Mouse (Mus musculus) left cerebral cortex, postnatal 4 days (tissue): ENCODE data around the gene Gm16485. TPM values are rescaled to one million over a fixed set of nuclear protein-coding genes. Genes with fewer than 3 reads are reported as not detected.

Experiments used
- DNase-seq: peaks from one replicate; pipeline ENCODE4 v3.0.0-alpha.2; 2022
- intact Hi-C: fragments of 180-260 bp; cut with DNase I; formaldehyde crosslinking; loops from one replicate; pipeline ENCODE4 v1.15.1; 2025
- total RNA-seq, 2 experiments: library from RNA; stranded (reverse); gene quantifications; 2 replicates each; pipeline ENCODE4 v1.2.3; 2021

The Gm16485 gene
- 1 to 10 TPM; 2.1 to 2.6 TPM for total RNA-seq

GRCm38 (mm10) chr9:8971491-8971890 lies at the start of gene Gm16485:
Gene Gm16485 (plus strand): TSS chr9:8971791.
- DNase-seq: no peak
- intact Hi-C loops: no loop called here

- intact Hi-C loops: no loop called here
- DNase-seq: no peak
Measured at GRCm38 (mm10) chr9:8927561-8927960, 44.0 kb upstream of the Gm16485 start.

- intact Hi-C loops: no loop called here
- DNase-seq: no peak
Measured at GRCm38 (mm10) chr9:8937753-8938152, 33.8 kb upstream of the Gm16485 start.

DNA sequence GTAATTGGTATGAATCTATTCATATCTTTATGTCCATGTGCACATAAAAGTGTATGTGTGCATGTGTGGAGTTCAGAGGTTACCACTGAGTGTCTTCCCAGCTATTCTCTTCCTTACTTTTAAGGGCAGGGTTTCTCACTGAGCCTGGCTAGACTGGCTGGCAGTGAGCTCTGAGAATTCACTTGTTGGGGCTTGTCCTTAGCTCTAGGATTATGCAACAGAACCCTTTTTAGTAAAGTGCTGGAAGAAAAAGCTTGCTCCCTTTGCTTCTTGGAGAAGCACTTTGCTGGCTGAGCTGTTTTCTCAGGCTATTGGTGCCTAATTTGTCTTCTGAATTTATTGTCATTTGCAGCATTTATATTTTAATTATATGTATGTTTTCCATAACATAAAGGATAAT lies 18.3 kb upstream of the Gm16485 start:
- intact Hi-C loops: no loop called here
- DNase-seq: no peak

- DNase-seq: peak; percentile 34
- intact Hi-C loops: loop anchor here (10.0 kb wide), 1 partner anchor 260 kb away; no protein-coding TSS in a partner anchor
Measured at GRCm38 (mm10) chr9:8964512-8965133, 7.0 kb upstream of the Gm16485 start.

DNA sequence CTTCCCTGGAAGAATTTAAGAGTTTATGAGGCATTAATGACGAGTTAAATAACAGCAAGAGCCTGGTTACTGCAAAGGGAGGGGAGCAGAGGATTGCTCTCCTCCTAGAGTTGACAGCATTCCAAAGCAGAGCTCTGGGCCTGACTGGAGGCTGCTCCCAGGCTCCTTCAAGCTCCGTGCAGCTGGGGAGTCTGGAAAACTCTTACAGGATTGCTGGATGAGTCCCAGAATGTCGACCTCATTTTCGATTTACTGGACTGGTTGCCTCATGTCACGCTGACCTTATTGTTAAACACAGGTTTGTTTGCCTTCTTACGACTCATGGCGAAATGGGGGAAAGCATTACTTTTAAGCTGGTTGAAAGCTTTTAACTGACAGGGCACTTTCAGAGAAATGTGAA lies 1.4 kb upstream of the Gm16485 start:
- DNase-seq: no peak
- intact Hi-C loops: no loop called here

DNA sequence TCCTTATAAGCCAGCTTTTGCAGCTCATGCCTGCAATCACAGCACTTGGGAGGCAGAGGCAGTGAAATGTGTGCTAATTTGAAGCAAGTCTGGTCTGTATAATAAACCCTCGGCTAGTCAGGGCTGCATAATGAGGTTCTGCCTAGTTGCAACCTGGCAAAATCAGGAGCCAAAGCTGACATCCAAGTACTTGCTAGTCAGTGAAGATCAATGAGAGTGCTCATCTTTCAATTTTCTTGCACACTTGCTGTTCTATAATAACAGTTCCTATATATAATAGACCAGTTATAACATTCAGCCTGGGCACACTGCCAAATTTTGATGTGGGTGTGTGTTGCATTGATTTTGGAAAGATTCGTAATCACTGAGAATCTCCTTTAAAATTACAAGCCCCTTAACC lies 6.2 kb downstream of the Gm16485 start:
- no peak for DNase-seq
- intact Hi-C loops: no loop called here

DNA sequence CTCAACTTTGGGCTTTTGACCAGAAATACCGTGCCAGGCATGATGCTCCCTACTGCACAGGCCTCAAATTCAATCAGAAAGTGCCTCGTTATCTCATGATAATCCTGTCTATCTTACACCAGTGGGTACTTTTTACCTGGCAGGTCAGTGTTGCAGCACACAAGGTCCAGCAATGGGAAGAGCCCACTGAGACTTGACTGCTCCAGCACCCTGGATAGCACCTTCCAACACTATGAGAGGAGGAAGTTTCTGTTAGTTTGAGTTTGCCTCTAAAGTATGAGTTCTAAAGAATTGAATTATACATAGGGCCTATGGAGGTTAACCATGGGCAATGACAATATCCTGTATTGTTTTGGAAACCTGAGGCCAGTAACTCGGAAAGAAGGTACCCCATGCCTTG lies 10.7 kb downstream of the Gm16485 start:
- intact Hi-C loops: no loop called here
- DNase-seq: no peak

DNA sequence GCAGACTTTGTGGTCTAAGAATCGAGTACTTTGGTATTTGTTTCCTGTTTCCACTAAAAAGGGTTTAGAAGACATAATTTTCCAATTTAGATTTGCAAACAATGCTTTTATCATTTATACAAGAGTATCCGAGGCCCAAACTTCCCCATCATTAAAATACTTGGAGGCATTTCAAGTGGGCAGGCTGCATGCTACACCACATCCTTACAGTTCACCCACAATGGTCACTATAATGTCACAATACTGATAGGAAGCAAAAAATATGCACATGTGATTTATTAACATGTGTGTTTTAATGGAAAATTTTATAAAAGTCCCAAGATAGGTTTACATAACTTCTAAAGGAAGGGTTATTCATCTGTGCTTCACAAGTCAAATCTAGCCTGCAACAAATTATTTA lies 24.9 kb downstream of the Gm16485 start:
- DNase-seq: no peak
- intact Hi-C loops: no loop called here

GRCm38 (mm10) chr9:9001170-9001569 lies 29.6 kb downstream of the Gm16485 start:
- intact Hi-C loops: no loop called here
- no peak for DNase-seq

DNA sequence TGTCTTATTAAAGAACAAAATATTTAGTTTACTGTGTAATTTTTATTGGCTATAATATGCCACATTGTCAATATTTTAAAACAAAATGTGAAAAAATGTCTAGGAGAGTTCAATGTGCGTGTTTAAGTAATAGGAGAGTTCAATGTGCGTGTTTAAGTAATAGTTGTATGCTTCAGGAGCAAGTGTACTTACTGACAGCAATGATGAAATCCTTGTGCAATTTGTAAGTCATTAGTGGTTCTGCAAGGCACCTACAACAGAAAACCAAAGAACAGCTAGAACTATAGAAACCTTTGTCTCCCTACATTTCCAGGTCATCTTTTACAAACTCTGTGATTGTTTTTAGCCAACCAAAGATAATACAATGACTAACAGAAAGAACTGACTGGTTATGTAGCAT lies 43.5 kb downstream of the Gm16485 start:
- intact Hi-C loops: no loop called here
- DNase-seq: no peak

Other genes starting within 250 kb of the Gm16485 start
- 1 to 10 TPM; 6.2 to 6.3 TPM for gene Pgr, start 72.0 kb upstream of the Gm16485 start, total RNA-seq